Mouse (Mus musculus): ENCODE measurements at regions not wholly inside any gene's neighbourhood (a gene's known extent, or its start where the extent isn't known, plus 50 kb on each side); places are given as distances from the start of the nearest gene placed in this dataset.

GRCm38 (mm10) chr12:16477572-16477971 lies 133.2 kb downstream of the Lpin1 start:
- no peak for ATAC-seq (ENCODE audit: insufficient number of reproducible peaks, insufficient read depth, low FRiP score, low read depth)
- Histone ChIP-seq H3K4me2 (replicated peaks; ENCODE audit: low read depth, low read length) (no peak overlapping the region), H3K9ac (replicated peaks; ENCODE audit: low read depth, low read length) (no peak overlapping the region)

GRCm38 (mm10) chr12:16474361-16475080 lies 136.2 kb downstream of the Lpin1 start:
- H3K27ac ChIP-seq (ENCODE audit: low read length), result no peak overlapping the region
- H3K4me2 ChIP-seq (replicated peaks; ENCODE audit: low read depth, low read length), result no peak overlapping the region
- 84% methylated on average over 4 of the region's 4 CpGs for WGBS
- no peak for ATAC-seq (ENCODE audit: insufficient number of reproducible peaks, insufficient read depth, low FRiP score, low read depth)
- no peak overlapping the region for H3K4me3 ChIP-seq (ENCODE audit: low read depth, low read length)
- no peaks in the 10 kb centered on the region for H3K27me3 ChIP-seq (ENCODE audit: control insufficient read depth, insufficient read depth, low read length)
- H3K9me3 ChIP-seq (ENCODE audit: control insufficient read depth, low read depth, low read length), result no peaks in the 10 kb centered on the region
- H3K4me1 ChIP-seq (ENCODE audit: control insufficient read depth, insufficient read depth, low read length), result no peaks in the 10 kb centered on the region
- no peak overlapping the region for H3K9ac ChIP-seq (replicated peaks; ENCODE audit: low read depth, low read length)
- no peaks in the 10 kb centered on the region for H3K36me3 ChIP-seq (ENCODE audit: control insufficient read depth, insufficient read depth, low read length)

More at GRCm38 (mm10) chr12:16477572-16477971, 133.2 kb downstream of the Lpin1 start:
- H3K27ac ChIP-seq (ENCODE audit: low read length), result no peak overlapping the region
- no peak overlapping the region for H3K4me3 ChIP-seq (ENCODE audit: low read depth, low read length)
- H3K27me3 ChIP-seq (ENCODE audit: control insufficient read depth, insufficient read depth, low read length), result no peaks in the 10 kb centered on the region
- H3K4me1 ChIP-seq (ENCODE audit: control insufficient read depth, insufficient read depth, low read length), result no peaks in the 10 kb centered on the region
- 74% methylated on average over 2 of the region's 2 CpGs for WGBS
- no peaks in the 10 kb centered on the region for H3K36me3 ChIP-seq (ENCODE audit: control insufficient read depth, insufficient read depth, low read length)
- no peaks in the 10 kb centered on the region for H3K9me3 ChIP-seq (ENCODE audit: control insufficient read depth, low read depth, low read length)

GRCm38 (mm10) chr12:16457419-16457818 lies 153.3 kb downstream of the Lpin1 start:
- Histone ChIP-seq H3K9ac (replicated peaks; ENCODE audit: low read depth, low read length) (no peak overlapping the region), H3K4me2 (replicated peaks; ENCODE audit: low read depth, low read length) (no peak overlapping the region), H3K9me3 (ENCODE audit: control insufficient read depth, low read depth, low read length) (no peaks in the 10 kb centered on the region), H3K27me3 (ENCODE audit: control insufficient read depth, insufficient read depth, low read length) (no peaks in the 10 kb centered on the region), H3K4me3 (ENCODE audit: low read depth, low read length) (no peak overlapping the region), H3K27ac (ENCODE audit: low read length) (no peak overlapping the region), H3K36me3 (ENCODE audit: control insufficient read depth, insufficient read depth, low read length) (no peaks in the 10 kb centered on the region), H3K4me1 (ENCODE audit: control insufficient read depth, insufficient read depth, low read length) (no peaks in the 10 kb centered on the region)
- ATAC-seq (ENCODE audit: insufficient number of reproducible peaks, insufficient read depth, low FRiP score, low read depth), result no peak
- WGBS, result 86% methylated on average over 6 of the region's 6 CpGs

- no peaks in the 10 kb centered on the region for H3K27me3 ChIP-seq (ENCODE audit: control insufficient read depth, insufficient read depth, low read length)
- 46% methylated on average over 3 of the region's 3 CpGs for WGBS
- H3K4me2 ChIP-seq (replicated peaks; ENCODE audit: low read depth, low read length), result no peak overlapping the region
- H3K36me3 ChIP-seq (ENCODE audit: control insufficient read depth, insufficient read depth, low read length), result no peaks in the 10 kb centered on the region
- no peak for ATAC-seq (ENCODE audit: insufficient number of reproducible peaks, insufficient read depth, low FRiP score, low read depth)
- H3K4me1 ChIP-seq (ENCODE audit: control insufficient read depth, insufficient read depth, low read length), result no peaks in the 10 kb centered on the region
- H3K27ac ChIP-seq (ENCODE audit: low read length), result no peak overlapping the region
- H3K9me3 ChIP-seq (ENCODE audit: control insufficient read depth, low read depth, low read length), result 0 out of 2 replicates have a peak, but pooled peaks cover 4% of the 10 kb centered on the region
- no peak overlapping the region for H3K9ac ChIP-seq (replicated peaks; ENCODE audit: low read depth, low read length)
- H3K4me3 ChIP-seq (ENCODE audit: low read depth, low read length), result no peak overlapping the region
Observed at GRCm38 (mm10) chr12:16450771-16451435, 159.9 kb downstream of the Lpin1 start.

- Histone ChIP-seq H3K9me3 (ENCODE audit: control insufficient read depth, low read depth, low read length) (no peaks in the 10 kb centered on the region), H3K27ac (ENCODE audit: low read length) (no peak overlapping the region), H3K9ac (replicated peaks; ENCODE audit: low read depth, low read length) (no peak overlapping the region)
Observed at GRCm38 (mm10) chr12:16438717-16439116, 172.0 kb downstream of the Lpin1 start.

GRCm38 (mm10) chr12:16436961-16437360 lies 173.8 kb downstream of the Lpin1 start:
- H3K36me3 ChIP-seq (ENCODE audit: control insufficient read depth, insufficient read depth, low read length), result no peaks in the 10 kb centered on the region
- H3K9me3 ChIP-seq (ENCODE audit: control insufficient read depth, low read depth, low read length), result no peaks in the 10 kb centered on the region
- no peak overlapping the region for H3K4me2 ChIP-seq (replicated peaks; ENCODE audit: low read depth, low read length)
- no peaks in the 10 kb centered on the region for H3K27me3 ChIP-seq (ENCODE audit: control insufficient read depth, insufficient read depth, low read length)
- H3K9ac ChIP-seq (replicated peaks; ENCODE audit: low read depth, low read length), result no peak overlapping the region
- 100% methylated on average over 1 of the region's 1 CpGs for WGBS
- H3K4me1 ChIP-seq (ENCODE audit: control insufficient read depth, insufficient read depth, low read length), result no peaks in the 10 kb centered on the region
- no peak overlapping the region for H3K4me3 ChIP-seq (ENCODE audit: low read depth, low read length)
- no peak overlapping the region for H3K27ac ChIP-seq (ENCODE audit: low read length)
- ATAC-seq (ENCODE audit: insufficient number of reproducible peaks, insufficient read depth, low FRiP score, low read depth), result no peak

More at GRCm38 (mm10) chr12:16438717-16439116, 172.0 kb downstream of the Lpin1 start:
- ATAC-seq (ENCODE audit: insufficient number of reproducible peaks, insufficient read depth, low FRiP score, low read depth), result no peak
- Histone ChIP-seq H3K4me3 (ENCODE audit: low read depth, low read length) (no peak overlapping the region), H3K4me2 (replicated peaks; ENCODE audit: low read depth, low read length) (no peak overlapping the region), H3K36me3 (ENCODE audit: control insufficient read depth, insufficient read depth, low read length) (no peaks in the 10 kb centered on the region), H3K27me3 (ENCODE audit: control insufficient read depth, insufficient read depth, low read length) (no peaks in the 10 kb centered on the region), H3K4me1 (ENCODE audit: control insufficient read depth, insufficient read depth, low read length) (no peaks in the 10 kb centered on the region)
- 82% methylated on average over 5 of the region's 5 CpGs for WGBS

- Histone ChIP-seq H3K9ac (replicated peaks; ENCODE audit: low read depth, low read length) (no peak overlapping the region), H3K36me3 (ENCODE audit: control insufficient read depth, insufficient read depth, low read length) (no peaks in the 10 kb centered on the region), H3K4me3 (ENCODE audit: low read depth, low read length) (no peak overlapping the region), H3K27ac (ENCODE audit: low read length) (no peak overlapping the region), H3K27me3 (ENCODE audit: control insufficient read depth, insufficient read depth, low read length) (no peaks in the 10 kb centered on the region), H3K4me1 (ENCODE audit: control insufficient read depth, insufficient read depth, low read length) (no peaks in the 10 kb centered on the region), H3K4me2 (replicated peaks; ENCODE audit: low read depth, low read length) (no peak overlapping the region), H3K9me3 (ENCODE audit: control insufficient read depth, low read depth, low read length) (no peaks in the 10 kb centered on the region)
- ATAC-seq (ENCODE audit: insufficient number of reproducible peaks, insufficient read depth, low FRiP score, low read depth), result no peak
- WGBS, result 64% methylated on average over 1 of the region's 1 CpGs
Observed at GRCm38 (mm10) chr12:16436255-16436654, 174.5 kb downstream of the Lpin1 start.

GRCm38 (mm10) chr12:16434739-16435138 lies 176.0 kb downstream of the Lpin1 start:
- Histone ChIP-seq H3K4me1 (ENCODE audit: control insufficient read depth, insufficient read depth, low read length) (no peaks in the 10 kb centered on the region), H3K27me3 (ENCODE audit: control insufficient read depth, insufficient read depth, low read length) (no peaks in the 10 kb centered on the region), H3K9ac (replicated peaks; ENCODE audit: low read depth, low read length) (no peak overlapping the region), H3K4me2 (replicated peaks; ENCODE audit: low read depth, low read length) (no peak overlapping the region), H3K27ac (ENCODE audit: low read length) (no peak overlapping the region), H3K9me3 (ENCODE audit: control insufficient read depth, low read depth, low read length) (no peaks in the 10 kb centered on the region), H3K36me3 (ENCODE audit: control insufficient read depth, insufficient read depth, low read length) (no peaks in the 10 kb centered on the region), H3K4me3 (ENCODE audit: low read depth, low read length) (no peak overlapping the region)
- ATAC-seq (ENCODE audit: insufficient number of reproducible peaks, insufficient read depth, low FRiP score, low read depth), result no peak
- WGBS, result 75% methylated on average over 1 of the region's 1 CpGs
